Mouse (Mus musculus): ENCODE data around the gene 2300009A05Rik.
A peak's percentile ranks its signal among the peaks of the same experiment; 100 is the strongest.

Gene 2300009A05Rik

GRCm38 (mm10) chr9:63398611-63399462 is at the start of gene 2300009A05Rik:
TSS of gene 2300009A05Rik (minus strand) at chr9:63399246.
- DNase-seq (ENCODE audit: low spot score) = peak; percentile 95

- DNase-seq (ENCODE audit: low spot score) = no peak
Measured at GRCm38 (mm10) chr9:63443695-63444094, 44.6 kb upstream of the 2300009A05Rik start.

- DNase-seq (ENCODE audit: low spot score) = no peak
Measured at GRCm38 (mm10) chr9:63430652-63431051, 31.6 kb upstream of the 2300009A05Rik start.

GRCm38 (mm10) chr9:63421096-63421736 is 22.2 kb upstream of the 2300009A05Rik start:
- DNase-seq (ENCODE audit: low spot score) = no peak

GRCm38 (mm10) chr9:63420396-63420795 is 21.4 kb upstream of the 2300009A05Rik start:
- DNase-seq (ENCODE audit: low spot score) = peak; percentile 48

GRCm38 (mm10) chr9:63400176-63400575 is 1.1 kb upstream of the 2300009A05Rik start:
- no peak for DNase-seq (ENCODE audit: low spot score)

GRCm38 (mm10) chr9:63399463-63399815 is 393 bp upstream of the 2300009A05Rik start:
- DNase-seq (ENCODE audit: low spot score) = no peak

- no peak for DNase-seq (ENCODE audit: low spot score)
Measured at GRCm38 (mm10) chr9:63395612-63396011, 3.4 kb downstream of the 2300009A05Rik start.

GRCm38 (mm10) chr9:63391307-63391706 is 7.7 kb downstream of the 2300009A05Rik start:
- DNase-seq (ENCODE audit: low spot score) = no peak

- no peak for DNase-seq (ENCODE audit: low spot score)
Measured at GRCm38 (mm10) chr9:63382761-63383160, 16.3 kb downstream of the 2300009A05Rik start.

- DNase-seq (ENCODE audit: low spot score) = no peak
Measured at GRCm38 (mm10) chr9:63380326-63380725, 18.7 kb downstream of the 2300009A05Rik start.

- no peak for DNase-seq (ENCODE audit: low spot score)
Measured at GRCm38 (mm10) chr9:63378174-63378573, 20.9 kb downstream of the 2300009A05Rik start.

GRCm38 (mm10) chr9:63377270-63378142 is 21.5 kb downstream of the 2300009A05Rik start, which contains the start of gene Map2k5:
TSS of gene Map2k5 (minus strand) at chr9:63377902.
- DNase-seq (ENCODE audit: low spot score) = peak; percentile 87

- no peak for DNase-seq (ENCODE audit: low spot score)
Measured at GRCm38 (mm10) chr9:63373315-63373714, 25.7 kb downstream of the 2300009A05Rik start.

GRCm38 (mm10) chr9:63372541-63372940 is 26.5 kb downstream of the 2300009A05Rik start:
- DNase-seq (ENCODE audit: low spot score) = peak; percentile 12

GRCm38 (mm10) chr9:63360410-63360809 is 38.6 kb downstream of the 2300009A05Rik start:
- no peak for DNase-seq (ENCODE audit: low spot score)

GRCm38 (mm10) chr9:63359016-63359415 is 40.0 kb downstream of the 2300009A05Rik start:
- DNase-seq (ENCODE audit: low spot score) = no peak

GRCm38 (mm10) chr9:63356721-63357120 is 42.3 kb downstream of the 2300009A05Rik start:
- no peak for DNase-seq (ENCODE audit: low spot score)

- DNase-seq (ENCODE audit: low spot score) = no peak
Measured at GRCm38 (mm10) chr9:63356278-63356677, 42.8 kb downstream of the 2300009A05Rik start.

- no peak for DNase-seq (ENCODE audit: low spot score)
Measured at GRCm38 (mm10) chr9:63354168-63354567, 44.9 kb downstream of the 2300009A05Rik start.

GRCm38 (mm10) chr9:63350030-63350429 is 49.0 kb downstream of the 2300009A05Rik start:
- DNase-seq (ENCODE audit: low spot score) = no peak

GRCm38 (mm10) chr9:63349241-63349640 is 49.8 kb downstream of the 2300009A05Rik start:
- DNase-seq (ENCODE audit: low spot score) = no peak

Measured in retina, embryonic 14.5 days (tissue).